Mouse (Mus musculus) kidney, postnatal 0 days (tissue): ENCODE results near the gene Ush2a. TPM values are rescaled to one million over a fixed set of nuclear protein-coding genes. Genes with fewer than 3 reads are reported as not detected.
A peak's percentile ranks its signal among the peaks of the same experiment; 100 is the strongest.

Source experiments
- ATAC-seq: fragments of 200-750 bp; cut with Nextera tagmentation; replicated peaks from 2 replicates; pipeline ENCODE4 v1.8.0; 2017; ENCODE audit warnings: low read depth, moderate number of reproducible peaks, moderate TSS enrichment, moderate library complexity; ENCODE audit not compliant: low FRiP score
- DNase-seq: peaks from one replicate; pipeline ENCODE4 v3.0.0-alpha.2; 2016; ENCODE audit warnings: low spot score
- H3K27ac ChIP-seq: fragments of 300-500 bp; sonication (generic); 2 replicates; pipeline ENCODE4 v1.5.1; 2014; ENCODE audit warnings: mild to moderate bottlenecking
- H3K27me3 ChIP-seq: fragments of 300-500 bp; sonication (generic); 2 replicates; pipeline ENCODE4 v1.6.1; 2014; ENCODE audit warnings: low read length, mixed read lengths; ENCODE audit not compliant: insufficient read depth
- H3K36me3 ChIP-seq: fragments of 300-500 bp; sonication (generic); 2 replicates; pipeline ENCODE4 v1.6.1; 2014; ENCODE audit warnings: low read length, mixed read lengths; ENCODE audit not compliant: insufficient read depth
- H3K4me1 ChIP-seq: fragments of 300-500 bp; sonication (generic); replicated peaks from 2 replicates; pipeline ENCODE4 v1.6.1; 2014; ENCODE audit warnings: antibody characterized with exemption, low read length, mixed read lengths; ENCODE audit not compliant: insufficient read depth
- H3K4me2 ChIP-seq: fragments of 300-500 bp; sonication (generic); 2 replicates; pipeline ENCODE4 v1.6.1; 2014; ENCODE audit warnings: mild to moderate bottlenecking, low read length, moderate library complexity, mixed read lengths
- H3K4me3 ChIP-seq: fragments of 300-500 bp; sonication (generic); replicated peaks from 2 replicates; pipeline ENCODE4 v1.5.1; 2014; ENCODE audit warnings: low read depth, low read length
- H3K9ac ChIP-seq: fragments of 300-500 bp; sonication (generic); 2 replicates; pipeline ENCODE4 v1.6.1; 2014; ENCODE audit warnings: low read depth, low read length
- H3K9me3 ChIP-seq: fragments of 300-500 bp; sonication (generic); replicated peaks from 2 replicates; pipeline ENCODE4 v1.6.1; 2016; ENCODE audit warnings: low read length, inconsistent platforms, mixed read lengths
- CTCF ChIP-seq: IDR thresholded peaks from 2 replicates; pipeline ENCODE4 v1.5.1; 2016; ENCODE audit warnings: antibody characterized with exemption, low read depth, mild to moderate bottlenecking, moderate library complexity
- WGBS: fragments of 180-500 bp; shearing (Covaris S2); extraction: QIAGEN DNeasy Blood & Tissue Kit; methylation state at CpG from one replicate; pipeline ENCODE4 v1.1.7; 2014; 5-methylcytosine and 5-hydroxymethylcytosine counted together
- polyA plus RNA-seq: library from polyadenylated mRNA; unstranded; fragments of >200 nt; fragmentation: Nextera tagmentation; extraction: Ambion mirVana; gene quantifications from 2 replicates; pipeline ENCODE4 v1.2.1, GENCODE M21; 2015

The Ush2a gene
- polyA plus RNA-seq, 1 experiment from 2014 or later = not detected

DNA sequence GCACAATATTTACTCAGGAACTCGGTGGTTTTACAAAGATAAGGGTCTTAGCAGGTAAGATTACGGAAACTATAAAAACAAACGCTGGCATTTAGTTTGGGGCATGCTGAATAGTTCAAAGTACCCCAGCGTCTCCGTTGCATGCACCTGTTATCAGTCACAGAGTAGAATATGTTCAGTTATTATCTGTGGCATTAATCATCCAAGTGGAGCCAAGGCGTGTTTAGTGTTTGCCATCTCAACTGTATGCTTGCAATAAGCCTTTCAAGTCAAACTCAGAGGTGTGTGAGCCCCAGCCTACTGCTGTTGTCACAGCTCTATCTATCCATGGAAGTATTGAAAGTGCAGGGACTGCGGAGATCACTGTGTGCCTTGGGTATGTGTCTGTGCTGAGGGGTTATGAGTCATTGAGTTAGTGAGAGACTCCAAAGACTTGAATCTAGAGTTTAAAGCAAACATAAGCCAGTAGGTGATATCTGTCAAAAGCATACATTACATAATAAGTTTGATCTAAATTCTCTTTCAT, 473.0 kb downstream of the Ush2a start:
- DNase-seq = no peak

DNA sequence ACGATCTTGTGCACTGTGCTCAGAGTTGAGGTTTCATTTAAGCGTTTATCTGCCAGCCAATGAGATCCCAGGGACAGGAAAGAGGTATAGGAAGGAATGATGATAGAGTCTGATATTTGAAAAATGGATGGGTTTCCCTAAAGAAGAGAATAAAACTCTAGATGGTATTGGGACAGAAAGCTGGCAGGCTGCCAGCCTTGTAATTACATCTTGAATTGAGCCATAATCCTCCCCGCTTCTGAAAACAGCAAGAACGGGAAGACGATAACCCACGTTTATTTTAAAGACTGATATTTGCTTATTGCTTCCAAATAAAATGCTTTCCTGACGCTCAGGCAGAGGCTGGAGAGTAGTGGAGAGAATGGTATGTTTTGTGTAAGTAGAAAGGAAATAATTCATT, 481.1 kb downstream of the Ush2a start:
- TF ChIP-seq CTCF = no peak
- no peaks in the 10 kb centered on the region for H3K27me3 ChIP-seq

More for the DNA sequence above, 473.0 kb downstream of the Ush2a start:
- no peaks in the 10 kb centered on the region for H3K36me3 ChIP-seq
- no peak overlapping the region for H3K4me3 ChIP-seq
- whole genome bisulfite sequencing = 83% methylated on average over 7 of the region's 7 CpGs
- ATAC-seq = no peak
- H3K4me1 ChIP-seq = no peaks in the 10 kb centered on the region
- no peak overlapping the region for H3K27ac ChIP-seq
- H3K27me3 ChIP-seq = no peaks in the 10 kb centered on the region
- no peak overlapping the region for H3K4me2 ChIP-seq
- H3K9ac ChIP-seq = no peak overlapping the region
- no peak for TF ChIP-seq CTCF
- H3K9me3 ChIP-seq = no peaks in the 10 kb centered on the region

DNA sequence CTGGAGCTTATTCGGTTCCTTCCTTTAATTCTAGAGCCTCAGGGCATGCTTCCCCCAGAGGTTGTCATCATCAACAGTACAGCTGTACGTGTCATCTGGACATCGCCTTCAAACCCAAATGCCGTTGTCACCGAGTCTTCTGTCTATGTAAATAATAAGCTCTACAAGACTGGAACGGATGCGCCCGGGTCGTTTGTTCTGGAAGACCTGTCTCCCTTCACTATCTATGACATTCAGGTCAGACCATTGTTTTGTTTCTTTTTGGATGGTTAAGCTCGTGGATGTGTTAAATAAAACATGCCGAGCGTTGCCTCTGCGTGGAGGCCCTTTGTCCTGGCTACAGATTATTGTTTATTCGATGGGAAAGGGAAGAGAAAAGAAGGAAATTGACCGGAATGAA, 493.2 kb downstream of the Ush2a start:
- no peak overlapping the region for H3K9ac ChIP-seq
- no peak overlapping the region for H3K4me3 ChIP-seq
- H3K27ac ChIP-seq = no peak overlapping the region
- 42% methylated on average over 15 of the region's 15 CpGs for WGBS
- H3K27me3 ChIP-seq = no peaks in the 10 kb centered on the region
- H3K4me1 ChIP-seq = no peaks in the 10 kb centered on the region
- H3K4me2 ChIP-seq = no peak overlapping the region
- DNase-seq = peak; percentile 15
- H3K9me3 ChIP-seq = no peaks in the 10 kb centered on the region
- TF ChIP-seq CTCF = no peak
- ATAC-seq = no peak
- no peaks in the 10 kb centered on the region for H3K36me3 ChIP-seq

More for the DNA sequence above, 481.1 kb downstream of the Ush2a start:
- Histone ChIP-seq H3K36me3 (no peaks in the 10 kb centered on the region), H3K4me2 (peak overlapping the region; percentile 0; the same call in 1 of the 2 replicates), H3K27ac (no peak overlapping the region), H3K9ac (no peak overlapping the region), H3K9me3 (no peaks in the 10 kb centered on the region), H3K4me3 (no peak overlapping the region), H3K4me1 (no peaks in the 10 kb centered on the region)
- ATAC-seq (no peak), DNase-seq (peak; percentile 14)
- 52% methylated on average over 7 of the region's 7 CpGs for WGBS

- H3K27ac ChIP-seq = no peak overlapping the region
- TF ChIP-seq CTCF = no peak
These were observed 498.7 kb downstream of the Ush2a start for GRCm38 (mm10) chr1:188760515-188760914.

GRCm38 (mm10) chr1:188762463-188762862, 500.6 kb downstream of the Ush2a start:
- Histone ChIP-seq H3K4me1 (no peaks in the 10 kb centered on the region), H3K4me2 (no peak overlapping the region), H3K9me3 (no peaks in the 10 kb centered on the region), H3K27me3 (no peaks in the 10 kb centered on the region), H3K36me3 (no peaks in the 10 kb centered on the region), H3K4me3 (no peak overlapping the region), H3K9ac (no peak overlapping the region), H3K27ac (no peak overlapping the region)
- no peak for DNase-seq
- no peak for TF ChIP-seq CTCF
- WGBS = 80% methylated on average over 6 of the region's 6 CpGs
- ATAC-seq = no peak

More at GRCm38 (mm10) chr1:188760515-188760914, 498.7 kb downstream of the Ush2a start:
- Histone ChIP-seq H3K4me1 (no peaks in the 10 kb centered on the region), H3K27me3 (no peaks in the 10 kb centered on the region), H3K4me3 (no peak overlapping the region), H3K36me3 (no peaks in the 10 kb centered on the region), H3K9ac (no peak overlapping the region), H3K4me2 (no peak overlapping the region), H3K9me3 (no peaks in the 10 kb centered on the region)
- no peak; the same call in 1 of the 2 replicates for ATAC-seq
- WGBS = 65% methylated on average over 3 of the region's 3 CpGs
- DNase-seq = peak; percentile 66

DNA sequence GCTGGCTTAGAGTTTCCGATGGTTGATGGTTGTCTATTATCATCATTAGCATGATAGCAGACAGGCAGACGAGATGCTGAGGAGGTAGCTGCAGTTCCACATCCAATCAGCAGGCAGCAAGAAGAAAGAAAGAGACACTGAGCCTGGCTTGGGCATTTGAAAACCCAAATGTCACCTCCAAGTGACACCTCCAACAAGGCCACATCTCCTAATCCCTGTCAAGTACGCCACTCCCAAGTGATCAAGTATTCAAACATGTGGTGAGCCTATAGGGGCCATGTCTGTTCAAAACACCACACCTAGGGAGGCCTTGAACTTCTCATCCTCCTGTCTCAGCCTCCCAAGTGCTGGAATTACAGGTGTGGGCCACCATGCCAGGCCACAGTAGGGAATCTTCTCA, 501.9 kb downstream of the Ush2a start:
- Histone ChIP-seq H3K4me3 (no peak overlapping the region), H3K36me3 (no peaks in the 10 kb centered on the region), H3K4me2 (no peak overlapping the region), H3K27ac (no peak overlapping the region), H3K9me3 (no peaks in the 10 kb centered on the region), H3K4me1 (no peaks in the 10 kb centered on the region), H3K9ac (no peak overlapping the region), H3K27me3 (no peaks in the 10 kb centered on the region)
- no peak for TF ChIP-seq CTCF
- DNase-seq = no peak
- 82% methylated on average over 3 of the region's 3 CpGs for WGBS
- no peak for ATAC-seq

DNA sequence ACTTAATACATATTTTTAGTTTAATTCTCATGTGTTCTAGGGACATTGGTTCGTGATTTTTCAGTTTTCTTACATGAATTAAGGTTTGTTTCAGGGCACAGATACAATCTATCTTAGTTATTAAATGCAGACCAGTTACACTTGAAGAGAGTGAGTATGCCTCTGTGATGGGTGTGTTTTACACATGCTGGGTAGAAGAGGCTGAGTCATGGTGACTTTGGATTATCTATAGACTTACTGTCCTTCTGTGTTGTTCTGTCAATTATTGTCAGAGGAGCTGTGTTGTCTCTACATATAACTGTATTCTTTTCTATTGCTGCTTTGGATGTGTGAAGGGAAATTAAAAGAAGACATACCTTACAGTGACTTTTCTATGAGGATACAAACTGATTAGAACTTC, 509.0 kb downstream of the Ush2a start:
- Histone ChIP-seq H3K27me3 (no peaks in the 10 kb centered on the region), H3K9ac (no peak overlapping the region), H3K36me3 (no peaks in the 10 kb centered on the region), H3K9me3 (no peaks in the 10 kb centered on the region), H3K27ac (no peak overlapping the region), H3K4me1 (no peaks in the 10 kb centered on the region), H3K4me3 (no peak overlapping the region), H3K4me2 (no peak overlapping the region)
- WGBS = 88% methylated on average over 1 of the region's 1 CpGs
- DNase-seq (no peak), ATAC-seq (no peak)
- TF ChIP-seq CTCF = no peak
